Mouse (Mus musculus): ENCODE measurements at regions not wholly inside any gene's neighbourhood (a gene's known extent, or its start where the extent isn't known, plus 50 kb on each side); places are given as distances from the start of the nearest gene placed in this dataset.

GRCm38 (mm10) chr13:46201029-46201599 is 72.4 kb upstream of the Stmnd1 start:
- peaks cover 3% of the 10 kb centered on the region for H3K27me3 ChIP-seq (ENCODE audit: control insufficient read depth, insufficient read depth, insufficient read length)
- no peaks in the 10 kb centered on the region for H3K36me3 ChIP-seq (ENCODE audit: control insufficient read depth, insufficient read depth)
- TF ChIP-seq MYOG (IDR thresholded peaks at IDR 0.05; ENCODE audit: control insufficient read depth, extremely low read depth, insufficient read length) (no peak), CEBPB (IDR thresholded peaks at IDR 0.05; ENCODE audit: low read depth) (no peak), FOSL1 (IDR thresholded peaks at IDR 0.05; ENCODE audit: insufficient read depth, low read length, poor library complexity, severe bottlenecking) (no peak), MAX (IDR thresholded peaks at IDR 0.05) (no peak), USF1 (IDR thresholded peaks at IDR 0.05; ENCODE audit: low read depth) (no peak), MYOD1 (IDR thresholded peaks at IDR 0.05; ENCODE audit: control insufficient read depth, insufficient read length, low read depth) (no peak), CTCF (IDR thresholded peaks at IDR 0.05; ENCODE audit: control insufficient read depth, insufficient read depth, insufficient read length) (no peak)
- no peaks in the 10 kb centered on the region for H3K79me3 ChIP-seq (ENCODE audit: low read depth)
- H3K79me2 ChIP-seq (ENCODE audit: control insufficient read depth, insufficient read depth), result no peaks in the 10 kb centered on the region
- no peak overlapping the region for H3K4me3 ChIP-seq (ENCODE audit: insufficient read depth, poor library complexity, severe bottlenecking)
- no peak overlapping the region for H3ac ChIP-seq (ENCODE audit: control insufficient read depth, insufficient read length, low read depth)

- Histone ChIP-seq H3K4me3 (ENCODE audit: insufficient read depth, poor library complexity, severe bottlenecking) (no peak overlapping the region), H3K36me3 (ENCODE audit: control insufficient read depth, insufficient read depth) (no peaks in the 10 kb centered on the region), H3K79me2 (ENCODE audit: control insufficient read depth, insufficient read depth) (no peaks in the 10 kb centered on the region), H3K79me3 (ENCODE audit: low read depth) (no peaks in the 10 kb centered on the region), H3ac (ENCODE audit: control insufficient read depth, insufficient read length, low read depth) (no peak overlapping the region), H3K27me3 (ENCODE audit: control insufficient read depth, insufficient read depth, insufficient read length) (no peaks in the 10 kb centered on the region)
- TF ChIP-seq USF1 (IDR thresholded peaks at IDR 0.05; ENCODE audit: low read depth) (no peak), MAX (IDR thresholded peaks at IDR 0.05) (no peak), FOSL1 (IDR thresholded peaks at IDR 0.05; ENCODE audit: insufficient read depth, low read length, poor library complexity, severe bottlenecking) (no peak), CTCF (IDR thresholded peaks at IDR 0.05; ENCODE audit: control insufficient read depth, insufficient read depth, insufficient read length) (no peak), MYOG (IDR thresholded peaks at IDR 0.05; ENCODE audit: control insufficient read depth, extremely low read depth, insufficient read length) (no peak), MYOD1 (IDR thresholded peaks at IDR 0.05; ENCODE audit: control insufficient read depth, insufficient read length, low read depth) (no peak), CEBPB (IDR thresholded peaks at IDR 0.05; ENCODE audit: low read depth) (no peak)
These were observed 80.4 kb upstream of the Stmnd1 start for GRCm38 (mm10) chr13:46193131-46193530.

- H3K4me3 ChIP-seq (ENCODE audit: insufficient read depth, poor library complexity, severe bottlenecking), result no peak overlapping the region
- no peaks in the 10 kb centered on the region for H3K36me3 ChIP-seq (ENCODE audit: control insufficient read depth, insufficient read depth)
- TF ChIP-seq FOSL1 (IDR thresholded peaks at IDR 0.05; ENCODE audit: insufficient read depth, low read length, poor library complexity, severe bottlenecking), result no peak
- TF ChIP-seq MAX (IDR thresholded peaks at IDR 0.05), result no peak
- TF ChIP-seq CEBPB (IDR thresholded peaks at IDR 0.05; ENCODE audit: low read depth), result no peak
- TF ChIP-seq MYOG (IDR thresholded peaks at IDR 0.05; ENCODE audit: control insufficient read depth, extremely low read depth, insufficient read length), result no peak
- no peak for TF ChIP-seq USF1 (IDR thresholded peaks at IDR 0.05; ENCODE audit: low read depth)
- no peak for TF ChIP-seq CTCF (IDR thresholded peaks at IDR 0.05; ENCODE audit: control insufficient read depth, insufficient read depth, insufficient read length)
- no peak for TF ChIP-seq MYOD1 (IDR thresholded peaks at IDR 0.05; ENCODE audit: control insufficient read depth, insufficient read length, low read depth)
- no peaks in the 10 kb centered on the region for H3K79me2 ChIP-seq (ENCODE audit: control insufficient read depth, insufficient read depth)
- H3K79me3 ChIP-seq (ENCODE audit: low read depth), result no peaks in the 10 kb centered on the region
- no peak overlapping the region for H3ac ChIP-seq (ENCODE audit: control insufficient read depth, insufficient read length, low read depth)
- H3K27me3 ChIP-seq (ENCODE audit: control insufficient read depth, insufficient read depth, insufficient read length), result no peaks in the 10 kb centered on the region
These were observed 83.8 kb upstream of the Stmnd1 start for GRCm38 (mm10) chr13:46189726-46190125.

GRCm38 (mm10) chr13:46182851-46183250 is 90.7 kb upstream of the Stmnd1 start:
- TF ChIP-seq FOSL1 (IDR thresholded peaks at IDR 0.05; ENCODE audit: insufficient read depth, low read length, poor library complexity, severe bottlenecking), result no peak
- no peak overlapping the region for H3ac ChIP-seq (ENCODE audit: control insufficient read depth, insufficient read length, low read depth)

GRCm38 (mm10) chr13:46180606-46181133 is 92.9 kb upstream of the Stmnd1 start:
- Histone ChIP-seq H3K27me3 (ENCODE audit: control insufficient read depth, insufficient read depth, insufficient read length) (no peaks in the 10 kb centered on the region), H3K79me3 (ENCODE audit: low read depth) (no peaks in the 10 kb centered on the region), H3K36me3 (ENCODE audit: control insufficient read depth, insufficient read depth) (no peaks in the 10 kb centered on the region), H3K79me2 (ENCODE audit: control insufficient read depth, insufficient read depth) (no peaks in the 10 kb centered on the region), H3K4me3 (ENCODE audit: insufficient read depth, poor library complexity, severe bottlenecking) (no peak overlapping the region), H3ac (ENCODE audit: control insufficient read depth, insufficient read length, low read depth) (no peak overlapping the region)
- TF ChIP-seq FOSL1 (IDR thresholded peaks at IDR 0.05; ENCODE audit: insufficient read depth, low read length, poor library complexity, severe bottlenecking) (no peak), MYOG (IDR thresholded peaks at IDR 0.05; ENCODE audit: control insufficient read depth, extremely low read depth, insufficient read length) (no peak), CEBPB (IDR thresholded peaks at IDR 0.05; ENCODE audit: low read depth) (no peak), MAX (IDR thresholded peaks at IDR 0.05) (no peak), CTCF (IDR thresholded peaks at IDR 0.05; ENCODE audit: control insufficient read depth, insufficient read depth, insufficient read length) (no peak), USF1 (IDR thresholded peaks at IDR 0.05; ENCODE audit: low read depth) (no peak), MYOD1 (IDR thresholded peaks at IDR 0.05; ENCODE audit: control insufficient read depth, insufficient read length, low read depth) (no peak)

More at GRCm38 (mm10) chr13:46182851-46183250, 90.7 kb upstream of the Stmnd1 start:
- H3K79me3 ChIP-seq (ENCODE audit: low read depth), result no peaks in the 10 kb centered on the region
- H3K79me2 ChIP-seq (ENCODE audit: control insufficient read depth, insufficient read depth), result no peaks in the 10 kb centered on the region
- H3K36me3 ChIP-seq (ENCODE audit: control insufficient read depth, insufficient read depth), result no peaks in the 10 kb centered on the region
- no peak overlapping the region for H3K4me3 ChIP-seq (ENCODE audit: insufficient read depth, poor library complexity, severe bottlenecking)
- no peaks in the 10 kb centered on the region for H3K27me3 ChIP-seq (ENCODE audit: control insufficient read depth, insufficient read depth, insufficient read length)

- Histone ChIP-seq H3K79me2 (ENCODE audit: control insufficient read depth, insufficient read depth) (no peaks in the 10 kb centered on the region), H3K36me3 (ENCODE audit: control insufficient read depth, insufficient read depth) (no peaks in the 10 kb centered on the region), H3K4me3 (ENCODE audit: insufficient read depth, poor library complexity, severe bottlenecking) (no peak overlapping the region), H3K27me3 (ENCODE audit: control insufficient read depth, insufficient read depth, insufficient read length) (no peaks in the 10 kb centered on the region), H3K79me3 (ENCODE audit: low read depth) (no peaks in the 10 kb centered on the region), H3ac (ENCODE audit: control insufficient read depth, insufficient read length, low read depth) (no peak overlapping the region)
- TF ChIP-seq MYOD1 (IDR thresholded peaks at IDR 0.05; ENCODE audit: control insufficient read depth, insufficient read length, low read depth) (no peak), USF1 (IDR thresholded peaks at IDR 0.05; ENCODE audit: low read depth) (no peak), FOSL1 (IDR thresholded peaks at IDR 0.05; ENCODE audit: insufficient read depth, low read length, poor library complexity, severe bottlenecking) (no peak), CTCF (IDR thresholded peaks at IDR 0.05; ENCODE audit: control insufficient read depth, insufficient read depth, insufficient read length) (no peak)
These were observed 93.6 kb upstream of the Stmnd1 start for GRCm38 (mm10) chr13:46179916-46180315.

Measured in C2C12 (cell line).